Mouse (Mus musculus): ENCODE data around the gene Kifc1. TPM values are rescaled to one million over a fixed set of nuclear protein-coding genes. Genes with fewer than 3 reads are reported as not detected.

Kifc1 gene
- polyA plus RNA-seq (2012) = 46.4 and 49.9 TPM in 2 replicates

GRCm38 (mm10) chr17:33890533-33891059 is at the start of gene Kifc1:
Kifc1 (minus strand) TSS chr17:33890661.

GRCm38 (mm10) chr17:33929371-33930279 is 39.2 kb upstream of the Kifc1 start, which contains the start of gene Rgl2:
Rgl2 (plus strand) TSS chr17:33929543.

GRCm38 (mm10) chr17:33915671-33916250 is 25.3 kb upstream of the Kifc1 start, which contains the start of the genes Tapbp and Zbtb22:
Tapbp (plus strand) TSS chr17:33915899.
Zbtb22 (plus strand) TSS chr17:33915904.

GRCm38 (mm10) chr17:33909077-33909868 is 18.8 kb upstream of the Kifc1 start, which contains the start of gene Daxx:
Daxx (plus strand) TSS chr17:33909414.

GRCm38 (mm10) chr17:33904835-33905234 is 14.4 kb upstream of the Kifc1 start, which contains the start of gene Platr17:
Platr17 (plus strand) TSS chr17:33905135.

GRCm38 (mm10) chr17:33873537-33873936 is 16.9 kb downstream of the Kifc1 start, which contains the start of gene Gm7029:
Gm7029 (plus strand) TSS chr17:33873837.

GRCm38 (mm10) chr17:33842966-33843795 is 47.3 kb downstream of the Kifc1 start, which contains the start of gene Cd320:
Cd320 (plus strand) TSS chr17:33843091.

Other genes starting within 250 kb of the Kifc1 start
- gene Hnrnpm, start 203.8 kb downstream of the Kifc1 start, polyA plus RNA-seq (2012) = 1,164 and 1,714 TPM in 2 replicates
- gene March2, start 172.0 kb downstream of the Kifc1 start, polyA plus RNA-seq (2012) = 16.8 and 20.2 TPM in 2 replicates
- 161 and 162 TPM in 2 replicates for gene Rab11b, start 130.1 kb downstream of the Kifc1 start, polyA plus RNA-seq (2012)
- gene Angptl4, start 108.8 kb downstream of the Kifc1 start, polyA plus RNA-seq (2012) = 4.6 and 5.9 TPM in 2 replicates
- gene Kank3, start 80.1 kb downstream of the Kifc1 start, polyA plus RNA-seq (2012) = 2.8 and 2.9 TPM in 2 replicates
- gene Rps28, start 66.1 kb downstream of the Kifc1 start, polyA plus RNA-seq (2012) = 7,027 and 8,316 TPM in 2 replicates
- 544 and 641 TPM in 2 replicates for gene Ndufa7, start 66.1 kb downstream of the Kifc1 start, polyA plus RNA-seq (2012)
- 21.7 and 28.1 TPM in 2 replicates for gene Cd320, start 47.6 kb downstream of the Kifc1 start, polyA plus RNA-seq (2012)
- gene Gm7029, start 16.8 kb downstream of the Kifc1 start, polyA plus RNA-seq (2012) = not detected in 2 replicates
- gene Platr17, start 14.5 kb upstream of the Kifc1 start, polyA plus RNA-seq (2012) = 0.67 and 1.0 TPM in 2 replicates
- 45.6 and 53.3 TPM in 2 replicates for gene Daxx, start 18.8 kb upstream of the Kifc1 start, polyA plus RNA-seq (2012)
- gene Tapbp, start 25.2 kb upstream of the Kifc1 start, polyA plus RNA-seq (2012) = 748 and 750 TPM in 2 replicates
- 54.2 and 58.7 TPM in 2 replicates for gene Zbtb22, start 25.2 kb upstream of the Kifc1 start, polyA plus RNA-seq (2012)
- gene Rgl2, start 38.9 kb upstream of the Kifc1 start, polyA plus RNA-seq (2012) = 300 and 303 TPM in 2 replicates
- 332 and 390 TPM in 2 replicates for gene Pfdn6, start 49.7 kb upstream of the Kifc1 start, polyA plus RNA-seq (2012)
- gene Wdr46, start 50.0 kb upstream of the Kifc1 start, polyA plus RNA-seq (2012) = 131 and 141 TPM in 2 replicates
- 12.5 and 21.8 TPM in 2 replicates for gene B3galt4, start 60.8 kb upstream of the Kifc1 start, polyA plus RNA-seq (2012)
- gene Vps52, start 65.2 kb upstream of the Kifc1 start, polyA plus RNA-seq (2012) = 45.7 and 47.0 TPM in 2 replicates
- gene Rps18, start 65.3 kb upstream of the Kifc1 start, polyA plus RNA-seq (2012) = 788 and 958 TPM in 2 replicates
- 2,707 and 3,834 TPM in 2 replicates for gene H2-K1, start 109.7 kb upstream of the Kifc1 start, polyA plus RNA-seq (2012)
- gene Ring1, start 134.0 kb upstream of the Kifc1 start, polyA plus RNA-seq (2012) = 50.5 and 69.1 TPM in 2 replicates
- gene H2-Ke6, start 137.4 kb upstream of the Kifc1 start, polyA plus RNA-seq (2012) = 73.4 and 93.4 TPM in 2 replicates
- gene Slc39a7, start 141.0 kb upstream of the Kifc1 start, polyA plus RNA-seq (2012) = 124 and 129 TPM in 2 replicates
- gene Rxrb, start 141.2 kb upstream of the Kifc1 start, polyA plus RNA-seq (2012) = 259 and 275 TPM in 2 replicates
- 18.1 and 22.9 TPM in 2 replicates for gene Col11a2, start 148.8 kb upstream of the Kifc1 start, polyA plus RNA-seq (2012)
- 18.9 and 21.5 TPM in 2 replicates for gene H2-Oa, start 201.7 kb upstream of the Kifc1 start, polyA plus RNA-seq (2012)
- 87.7 and 91.4 TPM in 2 replicates for gene H2-DMa, start 228.9 kb upstream of the Kifc1 start, polyA plus RNA-seq (2012)
- 509 and 540 TPM in 2 replicates for gene Brd2, start 232.0 kb upstream of the Kifc1 start, polyA plus RNA-seq (2012)

Data from megakaryocyte-erythroid progenitor cell, adult 5 weeks (primary cell).